Mouse (Mus musculus) C2C12 (cell line): ENCODE results near the gene Tkfc.

Experiments used
- CEBPB ChIP-seq: IDR thresholded peaks from one replicate; pipeline ENCODE4 v1.6.1; 2011; ENCODE audit warnings: low read depth, mild to moderate bottlenecking, control low read depth, moderate library complexity
- CTCF ChIP-seq: IDR thresholded peaks from one replicate; pipeline ENCODE4 v1.5.1; 2011; ENCODE audit not compliant: control insufficient read depth, insufficient read depth, insufficient read length
- FOSL1 ChIP-seq: IDR thresholded peaks from one replicate; pipeline ENCODE4 v1.8.0; 2011; ENCODE audit warnings: mild to moderate bottlenecking, low read length; ENCODE audit not compliant: poor library complexity, insufficient read depth, severe bottlenecking
- MAX ChIP-seq: IDR thresholded peaks from one replicate; pipeline ENCODE4 v1.6.1; 2011; ENCODE audit warnings: mild to moderate bottlenecking, control low read depth
- MYOD1 ChIP-seq: IDR thresholded peaks from one replicate; pipeline ENCODE4 v1.6.1; 2011; ENCODE audit warnings: low read depth; ENCODE audit not compliant: control insufficient read depth, insufficient read length
- USF1 ChIP-seq: IDR thresholded peaks from one replicate; pipeline ENCODE4 v1.6.1; 2011; ENCODE audit warnings: low read depth, mild to moderate bottlenecking, control low read depth, moderate library complexity

DNA sequence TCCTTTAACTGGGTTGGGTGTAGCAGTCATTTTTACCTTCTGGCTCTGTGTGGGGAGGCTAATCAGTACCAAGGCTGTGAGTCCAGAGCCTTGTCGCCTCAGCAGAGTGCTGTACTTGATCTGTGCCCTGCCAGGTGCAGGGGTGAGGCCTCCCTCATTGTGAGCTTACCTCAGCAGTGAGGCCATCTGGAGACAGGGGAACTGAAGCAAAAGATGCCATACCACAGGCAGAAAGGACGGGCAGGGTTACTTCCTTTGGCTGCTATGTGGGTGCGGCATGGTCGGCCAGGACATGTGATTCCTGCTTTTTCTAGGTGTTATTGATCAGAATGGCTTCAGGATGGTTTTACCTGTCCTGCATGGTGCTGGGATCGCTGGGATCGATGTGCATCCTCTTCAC lies 23.5 kb downstream of the Tkfc start:
- TF ChIP-seq CTCF (no peak), MYOD1 (no peak), MAX (no peak), USF1 (no peak), FOSL1 (no peak), CEBPB (no peak)
